Mouse (Mus musculus) liver, embryonic 14.5 days (tissue): ENCODE results near the gene Cryz.

Experiments used
- CTCF ChIP-seq: IDR thresholded peaks from 2 replicates; pipeline ENCODE4 v1.5.1; 2016; ENCODE audit warnings: antibody characterized with exemption, low read depth, control low read depth
- EP300 ChIP-seq: IDR thresholded peaks from 2 replicates; pipeline ENCODE4 v1.6.1; 2016; ENCODE audit warnings: antibody characterized with exemption, low read depth

GRCm38 (mm10) chr3:154550326-154551034, 46.0 kb upstream of the Cryz start:
- TF ChIP-seq CTCF = no peak
- no peak for TF ChIP-seq EP300
